Mouse (Mus musculus) midbrain, embryonic 13.5 days (tissue): ENCODE data around the gene Rnaseh2a. TPM values are rescaled to one million over a fixed set of nuclear protein-coding genes. Genes with fewer than 3 reads are reported as not detected.
"Not testable (repeated sequence)": the region's sequence is repeated elsewhere in the genome, so short reads cannot be mapped to it uniquely, and the experiment has no call there.

ENCODE experiments used
- ATAC-seq: fragments of 200-750 bp; cut with Nextera tagmentation; 2 replicates; pipeline ENCODE4 v1.8.0; 2017; ENCODE audit warnings: mild to moderate bottlenecking, moderate TSS enrichment, moderate library complexity
- H3K27ac ChIP-seq: fragments of 300-500 bp; sonication (generic); 2 replicates; pipeline ENCODE4 v1.5.1; 2015; ENCODE audit warnings: inconsistent platforms, mild to moderate bottlenecking, moderate library complexity
- H3K27me3 ChIP-seq: fragments of 300-500 bp; sonication (generic); 2 replicates; pipeline ENCODE4 v1.6.1; 2015; ENCODE audit warnings: mild to moderate bottlenecking, inconsistent platforms
- H3K36me3 ChIP-seq: fragments of 300-500 bp; sonication (generic); 2 replicates; pipeline ENCODE4 v1.6.1; 2015; ENCODE audit warnings: mild to moderate bottlenecking, inconsistent platforms
- H3K4me1 ChIP-seq: fragments of 300-500 bp; sonication (generic); replicated peaks from 2 replicates; pipeline ENCODE4 v1.6.1; 2015; ENCODE audit warnings: inconsistent platforms
- H3K4me2 ChIP-seq: fragments of 300-500 bp; sonication (generic); replicated peaks from 2 replicates; pipeline ENCODE4 v1.6.1; 2015; ENCODE audit warnings: moderate library complexity, mild to moderate bottlenecking, inconsistent platforms
- H3K4me3 ChIP-seq: fragments of 300-500 bp; sonication (generic); replicated peaks from 2 replicates; pipeline ENCODE4 v1.5.1; 2015; ENCODE audit warnings: mild to moderate bottlenecking, inconsistent platforms
- H3K9ac ChIP-seq: fragments of 300-500 bp; sonication (generic); replicated peaks from 2 replicates; pipeline ENCODE4 v1.6.1; 2015; ENCODE audit warnings: mild to moderate bottlenecking, inconsistent platforms
- H3K9me3 ChIP-seq: fragments of 300-500 bp; sonication (generic); 2 replicates; pipeline ENCODE4 v1.6.1; 2016; ENCODE audit warnings: mild to moderate bottlenecking, inconsistent platforms
- WGBS: fragments of 180-500 bp; shearing (Covaris S2); methylation state at CpG from one replicate; pipeline ENCODE4 v1.1.7; 2015; 5-methylcytosine and 5-hydroxymethylcytosine counted together
- polyA plus RNA-seq: library from polyadenylated mRNA; unstranded; fragments of >200 nt; fragmentation: Nextera tagmentation; extraction: Ambion mirVana; gene quantifications from 2 replicates; pipeline ENCODE4 v1.2.1, GENCODE M21; 2015

The Rnaseh2a gene
- polyA plus RNA-seq, 1 experiment from 2014 or later = 66.5 TPM

DNA sequence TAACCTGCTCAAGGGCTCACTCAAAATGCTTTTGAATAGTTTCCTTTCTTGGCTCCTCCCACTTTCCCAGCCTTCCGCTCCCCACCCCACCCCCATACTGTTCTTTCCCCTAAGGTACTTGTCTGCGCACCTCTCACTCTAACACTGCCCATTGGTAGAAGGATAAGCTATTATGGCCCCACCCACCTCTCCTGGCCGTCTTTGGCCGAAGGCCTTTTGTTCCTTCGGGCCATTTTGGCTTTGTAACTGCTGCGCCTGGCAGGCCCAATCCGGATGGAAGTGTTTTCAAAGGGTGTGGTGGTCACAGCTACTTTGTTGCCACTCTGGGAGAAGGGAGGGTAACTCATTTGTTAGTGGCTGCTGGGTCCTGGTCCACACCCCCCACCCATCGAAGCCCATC, 54.3 kb downstream of the Rnaseh2a start:
- Histone ChIP-seq H3K27ac (no peak overlapping the region), H3K4me1 (peaks cover 11% of the 10 kb centered on the region), H3K27me3 (peaks cover 91% of the 10 kb centered on the region), H3K4me2 (no peak overlapping the region), H3K9ac (no peak overlapping the region), H3K36me3 (peaks cover 95% of the 10 kb centered on the region), H3K4me3 (no peak overlapping the region), H3K9me3 (no peaks in the 10 kb centered on the region)
- ATAC-seq = no peak
- WGBS = 91% methylated on average over 8 of the region's 8 CpGs

DNA sequence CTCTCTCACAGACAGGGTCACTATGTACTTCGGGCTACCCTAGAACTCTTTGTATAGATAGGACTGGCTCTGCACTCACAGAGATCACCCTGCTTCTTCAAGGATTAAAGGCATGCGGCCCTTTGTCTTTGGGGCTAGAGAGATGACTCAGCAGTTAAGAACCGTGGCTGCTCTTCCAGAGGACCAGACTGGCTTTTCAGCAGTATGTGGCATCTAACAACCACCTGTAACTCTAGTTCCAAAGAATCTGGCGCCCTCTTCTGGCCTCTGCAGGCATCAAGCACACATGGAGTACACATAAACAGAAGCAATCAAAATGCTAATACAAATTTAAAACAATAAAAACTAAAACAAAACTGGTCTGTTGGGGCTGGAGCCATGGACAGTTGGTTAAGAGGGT, 55.6 kb downstream of the Rnaseh2a start:
- ATAC-seq = no peak
- peaks cover 88% of the 10 kb centered on the region for H3K36me3 ChIP-seq
- 35% methylated on average over 4 of the region's 4 CpGs for WGBS

DNA sequence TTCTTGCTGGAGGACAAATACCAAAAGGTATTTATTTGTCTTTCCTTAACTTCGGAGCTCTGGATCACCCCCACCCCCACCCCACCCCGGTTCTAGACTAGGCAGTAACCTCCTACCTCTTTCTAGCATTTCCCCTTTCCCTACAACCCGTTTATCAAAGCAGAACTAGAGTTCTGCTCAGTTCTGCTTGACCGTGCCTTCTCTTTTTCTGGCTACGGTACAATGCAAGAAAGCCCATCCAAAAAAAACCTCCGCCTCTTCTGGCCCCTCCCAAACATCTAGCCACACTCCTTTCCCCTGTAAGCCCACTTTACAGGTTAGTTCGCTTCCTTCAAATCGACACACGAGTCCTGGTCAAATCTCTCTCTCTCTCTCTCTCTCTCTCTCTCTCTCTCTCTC, 56.1 kb downstream of the Rnaseh2a start:
- peaks cover 91% of the 10 kb centered on the region for H3K27me3 ChIP-seq
- H3K27ac ChIP-seq = no peak overlapping the region
- peak overlapping the region; percentile 45 for H3K4me2 ChIP-seq
- 21% methylated on average over 9 of the region's 9 CpGs for WGBS
- peaks cover 22% of the 10 kb centered on the region for H3K4me1 ChIP-seq
- H3K36me3 ChIP-seq = peaks cover 83% of the 10 kb centered on the region
- H3K4me3 ChIP-seq = peak overlapping the region; percentile 27
- no peak for ATAC-seq
- peak overlapping the region; percentile 44; the same call in 1 of the 2 replicates for H3K9ac ChIP-seq
- no peaks in the 10 kb centered on the region for H3K9me3 ChIP-seq

More for the DNA sequence above, 55.6 kb downstream of the Rnaseh2a start:
- H3K4me2 ChIP-seq = no peak overlapping the region
- no peaks in the 10 kb centered on the region for H3K9me3 ChIP-seq
- no peak overlapping the region for H3K27ac ChIP-seq
- H3K4me3 ChIP-seq = no peak overlapping the region
- peaks cover 17% of the 10 kb centered on the region for H3K4me1 ChIP-seq
- H3K27me3 ChIP-seq = peaks cover 95% of the 10 kb centered on the region
- no peak overlapping the region for H3K9ac ChIP-seq

DNA sequence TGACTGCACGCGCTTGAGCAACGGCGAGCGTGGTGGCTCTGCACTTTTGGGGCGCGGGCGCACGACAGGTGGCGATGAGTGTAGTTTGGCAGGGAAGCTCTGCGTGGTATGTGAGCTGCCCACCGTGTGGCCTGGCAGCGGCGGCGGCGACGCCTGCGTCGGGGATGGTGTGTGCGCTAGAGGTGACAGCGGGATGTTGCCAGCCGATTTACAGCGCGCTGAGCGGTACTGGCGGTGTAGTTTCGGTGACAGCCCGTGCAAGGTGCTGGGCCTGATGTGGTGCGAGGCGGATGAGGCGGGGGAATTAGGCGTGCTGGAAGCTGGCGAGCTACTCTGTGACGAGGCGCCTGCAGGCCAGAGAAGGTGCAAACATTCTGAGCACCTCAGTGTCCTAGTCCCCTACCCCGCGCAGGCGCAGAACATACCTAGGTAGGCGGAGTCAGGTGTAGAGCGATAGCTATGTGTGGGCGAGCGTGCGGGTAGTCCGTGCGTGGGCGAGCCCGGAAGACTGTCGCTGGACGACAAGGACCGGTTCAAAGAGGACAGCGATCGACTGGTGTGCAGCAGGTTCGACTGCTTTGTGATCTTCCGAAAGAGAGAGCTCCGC, 56.6 kb downstream of the Rnaseh2a start:
- no peak for ATAC-seq
- Histone ChIP-seq H3K4me2 (peak overlapping the region; percentile 45), H3K9me3 (no peaks in the 10 kb centered on the region), H3K27ac (no peak overlapping the region), H3K9ac (peak overlapping the region; percentile 44; the same call in 1 of the 2 replicates), H3K4me3 (peak overlapping the region; percentile 27), H3K36me3 (peaks cover 78% of the 10 kb centered on the region), H3K4me1 (peaks cover 24% of the 10 kb centered on the region), H3K27me3 (peaks cover 86% of the 10 kb centered on the region)
- 3% methylated on average over 55 of the region's 55 CpGs for WGBS

DNA sequence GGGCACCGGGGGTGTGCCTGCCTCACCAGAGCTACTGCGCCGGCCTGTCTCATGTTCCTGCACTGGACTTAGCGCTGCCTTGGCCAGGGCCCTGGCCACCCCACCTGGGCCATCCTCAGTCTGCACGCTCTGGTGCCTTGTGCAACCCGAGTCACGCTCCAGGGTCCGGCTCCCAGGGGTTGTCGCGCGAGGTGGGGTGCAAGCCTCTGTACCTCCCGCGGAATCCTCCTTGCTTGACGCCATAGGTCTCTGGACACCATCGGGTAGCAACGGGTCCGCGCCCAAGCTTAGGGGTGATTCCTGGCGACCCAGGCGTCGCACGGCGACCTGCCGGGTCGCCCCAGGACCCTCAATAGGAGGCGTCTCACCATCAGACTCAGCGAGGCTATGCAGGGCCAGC, 57.2 kb downstream of the Rnaseh2a start:
- Histone ChIP-seq H3K4me2 (peak overlapping the region; percentile 45; the same call in 1 of the 2 replicates), H3K27me3 (peaks cover 80% of the 10 kb centered on the region), H3K4me1 (peaks cover 24% of the 10 kb centered on the region), H3K36me3 (peaks cover 72% of the 10 kb centered on the region), H3K27ac (no peak overlapping the region), H3K9me3 (no peaks in the 10 kb centered on the region), H3K9ac (0 out of 2 replicates have a peak overlapping the region, but pooled peaks have one; percentile 44), H3K4me3 (no peak overlapping the region)
- no peak for ATAC-seq
- 23% methylated on average over 27 of the region's 27 CpGs for WGBS

DNA sequence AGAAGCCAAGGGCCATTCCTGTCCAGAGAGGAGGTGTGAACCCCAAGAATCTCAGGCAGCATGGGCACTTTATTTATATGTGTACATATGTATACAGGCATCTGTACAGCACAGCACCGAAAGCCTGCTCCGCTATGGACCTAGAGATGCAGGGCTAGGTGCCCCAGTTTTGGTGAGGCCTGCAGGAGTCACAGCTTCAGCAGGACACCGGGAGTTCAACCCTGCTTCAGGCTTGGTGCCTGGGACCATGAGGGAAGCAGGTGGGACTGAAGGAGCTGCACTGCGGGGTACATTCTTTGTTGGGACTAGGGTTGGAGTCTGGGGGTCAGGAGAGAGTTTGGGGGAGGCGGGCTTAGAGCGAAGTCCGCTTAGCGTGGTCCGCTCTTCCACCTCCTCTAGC, 57.7 kb downstream of the Rnaseh2a start:
- no peak overlapping the region for H3K27ac ChIP-seq
- peaks cover 24% of the 10 kb centered on the region for H3K4me1 ChIP-seq
- WGBS = 83% methylated on average over 9 of the region's 9 CpGs
- peaks cover 67% of the 10 kb centered on the region for H3K36me3 ChIP-seq
- H3K27me3 ChIP-seq = peaks cover 77% of the 10 kb centered on the region
- H3K4me2 ChIP-seq = no peak overlapping the region
- no peak overlapping the region for H3K4me3 ChIP-seq
- no peak for ATAC-seq
- no peaks in the 10 kb centered on the region for H3K9me3 ChIP-seq
- no peak overlapping the region for H3K9ac ChIP-seq

DNA sequence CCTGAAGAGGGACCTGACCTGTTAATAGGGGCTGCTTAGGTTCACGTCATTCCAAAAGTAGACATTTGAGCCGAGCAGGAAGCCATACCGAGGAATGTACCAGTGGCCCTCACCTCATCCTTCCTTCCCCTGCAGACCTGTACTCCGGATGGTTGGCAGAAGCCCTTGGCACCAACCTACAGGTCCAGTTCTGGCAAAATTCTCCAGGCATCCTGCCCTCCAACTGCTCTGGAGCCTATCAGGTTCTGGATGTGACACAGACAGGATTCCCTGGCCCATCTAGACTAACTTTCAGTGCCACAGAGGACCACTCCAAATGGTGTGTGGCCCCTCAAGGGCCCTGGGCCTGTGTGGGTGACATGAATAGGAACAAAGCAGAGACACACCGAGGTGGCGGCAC, 59.0 kb downstream of the Rnaseh2a start:
- H3K9me3 ChIP-seq = no peaks in the 10 kb centered on the region
- peaks cover 66% of the 10 kb centered on the region for H3K27me3 ChIP-seq
- 91% methylated on average over 6 of the region's 6 CpGs for WGBS
- H3K36me3 ChIP-seq = peaks cover 54% of the 10 kb centered on the region
- H3K9ac ChIP-seq = no peak overlapping the region
- H3K4me3 ChIP-seq = no peak overlapping the region
- H3K4me2 ChIP-seq = no peak overlapping the region
- ATAC-seq = no peak
- no peak overlapping the region for H3K27ac ChIP-seq
- peaks cover 24% of the 10 kb centered on the region for H3K4me1 ChIP-seq

DNA sequence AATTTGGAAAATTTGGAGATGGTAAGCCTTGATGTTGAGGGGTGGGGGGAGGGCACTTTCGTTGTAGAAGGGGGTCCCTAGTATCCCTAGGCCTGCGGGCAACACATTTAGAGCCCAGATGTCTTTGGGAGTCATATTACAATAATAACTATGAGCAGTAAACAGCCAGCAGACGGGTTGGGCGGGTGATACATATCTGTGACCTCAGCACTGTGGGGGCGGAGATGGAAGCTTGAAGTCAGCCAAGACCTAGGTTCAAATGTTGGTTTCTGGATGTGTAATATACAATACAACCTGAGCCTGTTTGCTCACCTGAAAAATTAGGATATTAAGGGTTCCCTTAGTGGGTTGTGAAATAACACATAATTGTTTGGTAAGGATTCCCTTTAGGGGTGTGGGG, 59.6 kb downstream of the Rnaseh2a start:
- peaks cover 65% of the 10 kb centered on the region for H3K27me3 ChIP-seq
- no peak overlapping the region for H3K4me2 ChIP-seq
- 92% methylated on average over 5 of the region's 5 CpGs for whole genome bisulfite sequencing

DNA sequence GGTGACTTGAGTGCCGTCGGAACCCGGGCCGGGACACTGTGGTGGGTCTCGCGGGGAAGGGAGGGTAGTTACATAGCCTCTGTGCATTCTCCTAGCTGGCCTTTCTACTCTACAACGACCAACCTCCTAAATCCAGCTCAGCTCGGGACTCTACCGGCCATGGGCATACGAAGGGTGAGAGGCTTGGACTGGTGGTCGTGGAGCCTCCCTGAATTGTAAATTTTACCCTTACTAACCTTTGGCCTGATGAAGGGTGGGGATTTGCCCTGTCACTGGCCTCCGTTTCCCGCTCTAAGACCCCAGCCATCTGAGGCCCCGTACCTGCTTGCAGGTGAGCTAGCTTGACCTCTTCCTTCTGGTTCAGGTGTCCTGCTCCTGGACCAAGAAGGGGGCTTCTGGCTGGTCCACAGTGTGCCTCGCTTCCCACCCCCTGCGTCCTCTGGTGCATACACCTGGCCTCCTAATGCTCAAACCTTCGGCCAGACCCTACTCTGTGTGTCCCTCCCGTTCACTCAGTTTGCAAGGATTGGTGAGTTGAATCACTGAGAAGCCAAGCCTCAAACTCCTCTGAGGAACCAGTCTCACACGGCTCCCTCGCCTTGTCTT, 60.3 kb downstream of the Rnaseh2a start:
- Histone ChIP-seq H3K9ac (peak overlapping the region; percentile 48; the same call in 1 of the 2 replicates), H3K4me1 (peaks cover 24% of the 10 kb centered on the region), H3K36me3 (peaks cover 41% of the 10 kb centered on the region), H3K4me3 (peak overlapping the region; percentile 37), H3K27ac (no peak overlapping the region), H3K4me2 (peak overlapping the region; percentile 56), H3K9me3 (no peaks in the 10 kb centered on the region), H3K27me3 (peaks cover 65% of the 10 kb centered on the region)
- 53% methylated on average over 20 of the region's 20 CpGs for WGBS
- no peak for ATAC-seq

More for the DNA sequence above, 59.6 kb downstream of the Rnaseh2a start:
- Histone ChIP-seq H3K4me1 (peaks cover 24% of the 10 kb centered on the region), H3K4me3 (no peak overlapping the region), H3K36me3 (peaks cover 48% of the 10 kb centered on the region), H3K9me3 (no peaks in the 10 kb centered on the region), H3K9ac (no peak overlapping the region), H3K27ac (no peak overlapping the region)
- no peak for ATAC-seq

DNA sequence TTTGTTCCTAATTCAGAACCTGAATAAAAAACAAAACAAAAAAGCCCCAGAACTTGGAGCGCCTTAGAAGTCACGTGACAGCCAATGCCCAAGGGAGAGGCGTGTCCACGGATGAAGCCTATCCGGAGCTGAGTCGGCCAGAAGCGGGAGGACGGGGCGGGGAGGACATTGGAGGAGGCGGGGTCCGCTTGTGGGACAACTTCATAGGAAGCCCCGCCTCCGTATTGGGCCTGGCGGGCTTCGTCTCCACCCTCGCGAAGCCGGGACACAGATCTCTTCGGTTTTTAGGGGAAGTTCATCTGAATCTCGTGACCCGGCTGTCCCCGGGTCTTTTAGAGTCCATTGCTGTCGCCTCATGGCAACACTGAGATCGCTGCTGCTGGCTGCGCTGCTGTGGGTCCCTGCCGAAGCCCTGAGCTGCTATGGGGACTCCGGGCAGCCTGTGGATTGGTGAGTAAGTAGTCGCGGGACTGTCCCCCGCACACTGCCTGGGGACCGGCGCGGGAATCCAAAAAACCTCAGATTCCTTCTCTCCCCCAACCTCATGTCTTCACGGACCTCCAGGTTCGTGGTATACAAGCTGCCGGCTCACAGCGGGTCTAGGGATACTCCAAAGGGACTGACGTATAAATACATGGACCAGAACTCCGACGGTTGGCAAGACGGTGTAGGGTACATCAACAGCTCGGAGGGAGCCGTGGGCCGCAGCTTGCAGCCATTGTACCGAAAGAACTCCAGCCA, 61.0 kb downstream of the Rnaseh2a start, which contains the start of gene Dnase2a:
Gene Dnase2a (plus strand): TSS at position 140 of the 741 bp plus-strand sequence.
- Histone ChIP-seq H3K27me3 (peaks cover 60% of the 10 kb centered on the region), H3K4me1 (peaks cover 25% of the 10 kb centered on the region), H3K4me2 (peak within 1 kb of the TSS; percentile 56), H3K4me3 (peak within 1 kb of the TSS; percentile 37), H3K9ac (peak within 1 kb of the TSS; percentile 48), H3K9me3 (no peaks in the 10 kb centered on the region), H3K27ac (no peak within 1 kb of the TSS), H3K36me3 (peaks cover 37% of the 10 kb centered on the region)
- peak; percentile 80 for ATAC-seq
- under 1% methylated on average over 45 of the region's 45 CpGs for WGBS

DNA sequence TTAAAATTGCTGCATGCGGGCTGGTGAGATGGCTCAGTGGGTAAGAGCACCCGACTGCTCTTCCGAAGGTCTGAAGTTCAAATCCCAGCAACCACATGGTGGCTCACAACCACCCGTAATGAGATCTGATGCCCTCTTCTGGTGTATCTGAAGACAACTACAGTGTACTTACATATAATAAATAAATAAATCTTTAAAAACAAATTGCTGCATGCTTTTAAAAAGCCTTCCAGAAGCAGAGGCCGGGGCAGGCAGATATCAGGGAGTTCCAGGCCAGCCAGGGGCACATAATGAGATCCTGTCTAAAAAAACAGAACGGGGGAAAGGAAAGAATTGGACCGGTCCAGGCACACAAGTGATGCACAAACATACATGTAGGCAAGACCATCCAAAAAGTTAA, 61.6 kb downstream of the Rnaseh2a start:
- H3K27ac ChIP-seq, H3K9me3 ChIP-seq, H3K9ac ChIP-seq, ATAC-seq: not testable (repeated sequence)
- peaks cover 54% of the 10 kb centered on the region for H3K27me3 ChIP-seq
- peaks cover 26% of the 10 kb centered on the region for H3K4me1 ChIP-seq
- H3K4me3 ChIP-seq = peak overlapping the region; percentile 37
- WGBS = 25% methylated on average over 7 of the region's 7 CpGs
- peak overlapping the region; percentile 56 for H3K4me2 ChIP-seq
- peaks cover 33% of the 10 kb centered on the region for H3K36me3 ChIP-seq

DNA sequence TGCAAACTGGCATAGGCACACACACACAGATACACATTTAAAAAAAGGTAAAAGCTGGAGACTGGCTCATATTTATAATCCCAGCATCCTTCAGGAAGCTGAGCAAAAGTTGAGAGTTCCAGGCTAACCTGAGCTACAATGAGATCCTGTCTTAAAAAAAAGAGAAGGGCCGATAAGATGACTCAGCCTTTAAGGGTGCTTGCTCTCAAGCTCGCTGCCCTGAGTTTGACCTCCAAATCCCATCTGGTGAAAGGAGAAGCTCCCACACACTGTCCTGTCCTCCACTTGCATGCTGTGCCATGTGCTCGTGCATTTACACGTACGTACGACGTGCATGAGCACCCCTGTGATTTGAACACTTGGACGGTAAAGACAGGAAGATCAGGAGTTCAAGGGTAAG, 62.1 kb downstream of the Rnaseh2a start:
- peaks cover 54% of the 10 kb centered on the region for H3K27me3 ChIP-seq
- H3K27ac ChIP-seq = no peak overlapping the region
- no peak overlapping the region for H3K4me3 ChIP-seq
- H3K9ac ChIP-seq = no peak overlapping the region
- peaks cover 26% of the 10 kb centered on the region for H3K4me1 ChIP-seq
- H3K4me2 ChIP-seq = no peak overlapping the region
- ATAC-seq = no peak
- 76% methylated on average over 8 of the region's 8 CpGs for WGBS
- H3K9me3 ChIP-seq = no peaks in the 10 kb centered on the region
- peaks cover 28% of the 10 kb centered on the region for H3K36me3 ChIP-seq
